Mouse (Mus musculus) spleen, postnatal 4 days (tissue): ENCODE results near the gene Aldoc.

ENCODE experiments used
- DNase-seq, 2 experiments: peaks; one replicate each; pipeline ENCODE4 v3.0.0; 2022; ENCODE audit warnings: low spot score in 2 of 2

Gene Aldoc

DNA sequence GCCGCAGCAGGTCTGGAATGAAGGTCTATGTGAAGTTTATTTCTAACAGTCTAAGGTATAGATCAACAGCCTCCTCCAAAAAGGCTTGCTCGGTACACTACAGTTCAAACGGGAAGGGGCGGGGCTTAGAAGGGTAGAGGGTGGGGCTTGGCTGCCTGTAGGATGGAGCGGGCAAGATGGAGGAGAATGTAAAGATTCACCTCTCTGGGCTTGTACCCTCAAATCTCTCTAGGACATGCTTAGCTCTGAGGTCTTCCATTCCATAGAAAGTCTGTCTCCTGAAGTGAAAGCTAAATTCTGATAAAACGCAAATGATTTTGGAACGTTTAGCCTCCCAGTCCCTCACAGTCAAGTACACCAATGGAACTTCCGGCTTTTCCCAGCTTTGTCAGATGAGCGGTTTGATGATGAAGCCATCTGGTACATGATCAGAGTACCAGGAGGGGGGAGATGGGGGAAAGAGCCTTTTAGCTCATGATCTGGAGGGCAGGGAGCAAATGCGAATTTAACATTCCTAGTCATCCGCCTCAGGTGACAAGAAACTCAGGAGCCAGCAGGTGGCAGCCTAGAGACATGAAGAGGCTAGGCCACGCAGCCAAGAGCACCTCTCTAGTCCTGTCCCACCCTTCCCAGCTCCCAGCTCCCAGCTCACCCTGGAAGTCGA is 37.5 kb downstream of the Aldoc start:
- peak; percentile 79 to 89 for DNase-seq

DNA sequence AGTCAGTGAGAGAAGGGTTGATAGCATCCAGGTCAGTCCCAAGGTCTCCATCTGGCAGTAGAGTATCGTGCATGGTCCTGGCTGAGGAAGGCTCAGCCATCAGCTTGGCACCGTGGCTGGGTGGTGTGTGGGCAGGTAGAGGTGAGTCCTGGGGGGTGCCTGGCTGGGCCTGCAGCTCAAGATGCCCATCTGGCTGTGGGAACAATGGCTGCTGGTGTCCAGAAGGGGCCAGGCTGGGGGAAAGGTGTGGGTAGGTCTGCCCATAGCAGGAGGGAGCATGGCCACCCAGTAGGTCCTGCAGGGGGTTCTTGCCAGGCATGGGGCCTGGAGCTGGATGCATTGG is 38.0 kb downstream of the Aldoc start:
- DNase-seq, result no peak

DNA sequence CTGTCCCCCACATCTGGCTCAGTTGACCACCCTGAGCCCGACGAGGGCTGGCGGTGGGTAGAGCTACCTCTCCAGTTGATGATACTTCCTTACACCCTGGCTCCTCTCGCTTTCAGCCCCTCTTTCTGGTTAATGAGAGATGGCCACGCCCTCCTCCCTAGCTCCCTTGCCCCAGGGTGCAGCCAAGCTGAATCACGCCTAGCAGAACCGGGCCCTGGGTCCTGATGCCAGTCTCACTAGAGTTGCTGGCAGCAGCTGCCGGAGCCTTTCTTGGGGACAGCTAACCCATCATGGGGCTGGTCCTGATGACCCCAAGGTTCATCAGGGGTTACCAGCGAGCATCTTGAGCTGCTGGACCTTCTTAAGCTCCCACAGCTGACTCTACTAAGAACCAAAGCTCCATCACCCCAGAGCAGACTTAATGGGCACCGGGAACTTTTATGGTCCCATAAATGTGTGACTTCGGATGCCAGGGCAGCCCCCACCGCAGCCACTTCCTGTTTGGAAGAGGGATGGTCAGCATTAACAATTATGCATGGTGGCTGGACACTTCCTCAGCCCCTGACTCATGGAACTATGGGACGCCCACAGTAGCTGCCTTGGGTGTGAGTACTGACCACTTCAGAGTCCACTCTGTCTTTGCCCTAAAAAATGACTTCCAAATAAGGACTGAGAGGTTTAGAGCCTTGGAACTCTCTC is 40.7 kb downstream of the Aldoc start:
- no peak for DNase-seq

DNA sequence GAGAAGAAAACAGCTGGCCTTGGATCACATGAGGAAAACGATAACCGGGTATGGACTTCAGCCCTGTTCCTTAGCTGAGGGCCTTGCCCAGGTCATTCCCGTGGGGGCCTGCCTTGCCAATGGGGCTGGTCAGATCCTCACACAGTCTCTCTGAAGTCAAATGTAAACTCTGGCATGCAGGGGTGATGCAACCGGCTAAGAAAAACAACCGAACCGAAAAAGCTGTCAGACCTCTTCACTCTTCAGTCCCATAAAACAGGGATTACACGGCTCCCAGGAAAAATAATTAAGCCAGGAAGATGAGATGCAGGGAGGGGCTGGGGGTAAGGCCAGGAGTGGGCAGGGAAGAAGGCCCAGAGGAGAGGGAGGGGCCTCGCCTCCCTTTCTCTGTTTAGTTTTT is 41.3 kb downstream of the Aldoc start:
- DNase-seq, result no peak

DNA sequence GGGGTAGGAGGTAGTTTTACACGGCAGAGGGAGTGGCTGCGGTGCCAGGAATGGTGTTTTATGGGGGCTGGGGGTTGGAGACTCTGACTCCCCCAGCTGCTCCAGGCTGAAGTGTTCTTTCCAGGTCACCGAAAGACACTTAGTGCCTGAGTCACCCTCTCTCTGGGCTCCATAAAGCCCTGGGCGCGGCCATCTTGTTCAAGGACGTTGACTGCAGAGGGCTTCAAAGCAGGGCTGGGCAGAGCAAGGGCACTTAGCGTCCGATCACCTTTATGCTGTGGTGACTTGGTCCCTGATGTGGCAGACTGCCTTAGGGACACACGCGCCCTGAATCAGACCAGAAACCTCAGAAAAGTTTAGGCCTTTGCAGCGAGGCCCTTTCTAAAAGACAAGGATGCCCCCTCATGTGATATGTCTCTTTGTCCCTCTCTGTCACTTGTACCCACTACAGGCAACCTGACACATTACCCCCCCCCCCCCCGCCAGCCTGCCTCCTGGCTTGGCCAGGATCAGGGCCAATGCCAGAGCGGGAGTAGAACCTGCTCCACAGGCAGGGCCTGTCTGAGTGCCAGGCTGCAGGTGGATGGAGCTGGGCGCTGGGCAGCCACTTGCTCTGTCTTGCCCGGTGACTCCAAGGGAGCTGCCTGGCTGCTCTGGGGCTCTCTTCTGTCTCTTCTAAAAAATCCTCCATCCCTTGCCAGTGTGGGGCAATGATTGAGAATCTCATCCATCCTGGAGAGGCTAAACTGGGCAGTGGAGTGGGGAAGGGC is 44.9 kb downstream of the Aldoc start:
- no peak for DNase-seq

DNA sequence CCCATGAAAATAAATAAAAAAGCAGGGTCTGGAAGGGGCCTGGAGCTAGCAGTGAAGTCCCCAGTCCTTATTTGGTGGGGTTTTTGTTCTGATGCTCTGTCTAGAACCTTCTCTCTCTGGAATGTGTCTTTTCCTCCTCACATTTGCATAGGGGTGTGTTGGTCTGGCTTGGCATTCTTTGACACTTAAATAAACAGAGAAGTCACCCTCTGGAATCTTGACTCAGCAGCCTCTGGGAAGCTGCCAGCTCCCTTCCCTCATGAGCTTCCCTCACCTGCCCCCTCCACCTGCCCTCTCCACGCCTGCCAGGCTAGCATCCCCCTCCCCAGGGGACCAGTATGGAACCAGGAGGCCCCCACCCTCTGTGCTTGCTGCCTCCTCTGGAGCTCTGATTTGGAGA is 47.6 kb downstream of the Aldoc start:
- no peak for DNase-seq

DNA sequence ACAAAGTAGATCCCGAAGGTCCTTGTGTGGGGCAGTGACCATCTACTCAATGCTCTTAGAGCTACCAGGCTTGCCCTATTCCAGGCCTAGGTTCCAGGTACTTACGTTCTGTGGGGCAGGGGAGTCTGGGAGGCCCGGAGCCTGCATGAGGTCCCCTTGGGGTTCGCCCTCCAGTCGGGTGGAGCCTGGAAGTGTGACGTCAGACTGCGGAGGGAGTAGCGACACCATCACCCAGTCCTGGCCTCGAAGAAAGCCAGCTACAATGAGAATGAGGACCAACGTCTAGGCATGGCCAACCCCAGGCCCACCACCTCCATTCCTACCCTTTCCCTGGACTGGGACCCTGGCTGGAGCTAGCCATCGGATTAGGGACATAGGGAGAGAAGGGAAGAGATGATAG is 48.9 kb downstream of the Aldoc start:
- no peak for DNase-seq

DNA sequence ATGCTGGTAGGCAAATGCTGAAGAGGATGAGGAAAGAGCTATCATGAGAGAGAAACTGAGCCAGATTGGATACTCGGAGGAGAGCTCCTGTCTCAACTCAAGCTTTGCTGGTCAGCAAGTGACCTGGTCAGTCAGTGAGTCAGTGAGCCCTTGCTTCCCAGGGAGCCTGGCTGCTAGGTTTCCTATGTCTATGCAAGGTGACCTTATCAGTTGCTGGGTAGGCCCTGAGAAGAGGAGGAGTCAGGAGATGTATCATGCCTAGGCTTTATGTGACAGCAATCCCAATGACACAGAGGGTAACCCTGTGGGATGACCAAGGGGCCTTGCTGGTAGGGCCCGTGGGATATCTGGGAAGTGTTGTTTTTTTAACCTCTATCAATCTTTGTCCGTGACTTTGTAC is 49.4 kb downstream of the Aldoc start:
- no peak for DNase-seq

DNA sequence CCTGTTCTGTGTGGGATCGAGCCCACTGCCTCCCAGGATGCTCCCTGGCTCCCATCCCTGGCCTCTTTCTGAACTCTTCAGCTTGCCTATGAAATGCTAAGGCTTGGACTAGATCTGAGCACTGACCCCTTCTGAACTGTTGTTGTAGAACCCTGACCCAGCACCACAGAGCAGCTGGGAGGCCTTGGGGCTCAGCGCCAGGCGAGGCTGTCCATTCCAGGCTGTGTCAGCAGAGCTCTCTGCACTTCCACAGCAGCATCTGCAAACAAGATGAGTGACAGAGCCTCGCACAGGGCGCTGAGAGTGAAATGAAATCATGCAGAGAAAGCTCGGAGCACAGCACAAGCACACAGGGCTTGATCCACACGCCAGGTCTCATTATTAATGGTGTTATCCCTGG is 49.8 kb downstream of the Aldoc start:
- DNase-seq, result no peak

DNA sequence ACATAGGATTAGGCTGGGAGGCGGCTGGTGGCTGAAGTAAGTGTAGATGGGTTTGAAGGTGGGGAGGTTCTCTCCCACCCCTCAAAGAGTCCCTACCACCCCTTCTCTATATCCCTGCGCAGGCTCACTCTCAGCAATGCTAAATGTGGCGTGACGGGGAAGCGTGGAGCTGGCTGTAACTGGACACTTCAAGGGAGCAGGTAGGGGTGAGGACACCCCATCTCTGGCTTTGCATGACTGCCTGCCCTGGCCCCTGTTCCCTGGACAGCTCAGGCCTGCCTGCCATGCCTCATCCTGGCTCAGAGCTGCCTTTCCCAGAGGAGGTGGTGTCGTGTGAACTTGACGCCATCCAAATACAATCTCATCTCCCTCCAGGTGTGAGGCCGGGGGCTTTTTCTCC is 51.4 kb downstream of the Aldoc start:
- no peak for DNase-seq
